ENCODE assay signal across 13 mouse cellular contexts in the genomic region with DNA sequence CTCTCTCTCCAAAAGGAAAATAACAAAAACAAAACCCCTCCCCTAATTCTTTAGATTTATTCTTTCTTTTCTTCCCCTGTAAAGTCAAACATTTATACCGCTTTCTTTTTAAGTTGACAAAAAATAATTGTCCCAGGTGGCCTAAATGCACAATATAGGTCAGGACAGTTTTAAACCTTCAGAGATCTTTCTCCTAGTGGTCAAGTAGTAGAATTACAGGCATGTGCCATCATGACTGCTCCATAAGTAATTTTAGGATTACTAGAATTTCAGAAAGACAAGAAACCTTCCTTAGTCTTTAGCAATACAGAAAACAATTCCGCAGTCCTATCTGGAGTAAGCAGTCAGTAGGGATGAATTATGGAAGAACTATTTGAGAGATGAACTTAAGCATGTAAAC. TPM values are rescaled to one million over a fixed set of nuclear protein-coding genes. Genes with fewer than 3 reads are reported as not detected.
DNase-seq lines count a peak whose midpoint lies in the region; ATAC-seq and TF ChIP-seq lines count a peak whose summit lies in the region.
"Had no signal": no experiment of that assay in that cellular context is flagged by ENCODE, and none has a peak within 500 bp of the region (broad histone marks: within the 10 kb centered on the region; RNA-seq: fewer than 3 reads in every experiment).

No protein-coding gene starts in this region.

- WGBS in forebrain, postnatal 0 days, result 96% methylated on average over 2 of the region's 2 CpGs
- 95% methylated on average over 2 of the region's 2 CpGs for WGBS in forebrain, embryonic 15.5 days
- WGBS in lung, embryonic 14.5 days, result 98% methylated on average over 2 of the region's 2 CpGs

- H3K36me3 ChIP-seq in forebrain, postnatal 0 days (ENCODE audit: insufficient read depth), result peaks cover 32% of the 10 kb centered on the region
- H3K36me3 ChIP-seq in forebrain, embryonic 15.5 days, result peaks cover 45% of the 10 kb centered on the region
- H3K36me3 ChIP-seq in lung, embryonic 14.5 days (ENCODE audit: insufficient read depth), result peaks cover 57% of the 10 kb centered on the region

- no peak overlapping the region for H3K27ac ChIP-seq in forebrain, postnatal 0 days (ENCODE audit: low read depth, low read length)
- no peak overlapping the region for H3K27ac ChIP-seq in forebrain, embryonic 15.5 days (replicated peaks)
- H3K27ac ChIP-seq in lung, embryonic 14.5 days (ENCODE audit: low read depth), result no peak overlapping the region
- H3K27ac ChIP-seq: limb, embryonic 15.5 days had no signal

- H3K4me3 ChIP-seq in forebrain, postnatal 0 days (ENCODE audit: low read depth, low read length), result no peak overlapping the region
- no peak overlapping the region for H3K4me3 ChIP-seq in forebrain, embryonic 15.5 days
- H3K4me3 ChIP-seq in lung, embryonic 14.5 days (ENCODE audit: low read depth, low read length), result no peak overlapping the region
- H3K4me3 ChIP-seq: limb, embryonic 15.5 days had no signal

- intact Hi-C loops in heart, postnatal 25 days (cut with DNase I), result loop anchor here (10.0 kb wide), 2 partner anchors 1144 to 1784 kb away; a partner anchor contains a TSS

- ATAC-seq in forebrain, postnatal 0 days, result no peak
- ATAC-seq in forebrain, embryonic 15.5 days (replicated peaks), result no peak
- no peak for ATAC-seq in lung, embryonic 14.5 days (ENCODE audit: insufficient read depth)
- ATAC-seq in activated CD4-positive, CD25-positive, alpha-beta regulatory T cell, adult 4 months, result peak; percentile 80

- no peaks in the 10 kb centered on the region for H3K27me3 ChIP-seq in forebrain, postnatal 0 days (ENCODE audit: insufficient read depth, low read length)
- H3K27me3 ChIP-seq in forebrain, embryonic 15.5 days, result no peaks in the 10 kb centered on the region
- H3K27me3 ChIP-seq in lung, embryonic 14.5 days (ENCODE audit: insufficient read depth, low read length), result no peaks in the 10 kb centered on the region
- H3K27me3 ChIP-seq: limb, embryonic 15.5 days had no signal

- peaks cover 16% of the 10 kb centered on the region for H3K4me1 ChIP-seq in forebrain, postnatal 0 days (ENCODE audit: insufficient read depth)
- peaks cover 28% of the 10 kb centered on the region for H3K4me1 ChIP-seq in forebrain, embryonic 15.5 days
- H3K4me1 ChIP-seq in lung, embryonic 14.5 days (ENCODE audit: insufficient read depth), result 0 out of 2 replicates have a peak, but pooled peaks cover 8% of the 10 kb centered on the region

- H3K9me3 ChIP-seq in forebrain, postnatal 0 days (ENCODE audit: low read length), result no peaks in the 10 kb centered on the region
- H3K9me3 ChIP-seq in forebrain, embryonic 15.5 days, result no peaks in the 10 kb centered on the region
- no peaks in the 10 kb centered on the region for H3K9me3 ChIP-seq in lung, embryonic 14.5 days (ENCODE audit: low read depth, low read length)
- H3K9me3 ChIP-seq: limb, embryonic 15.5 days had no signal

- TF ChIP-seq CTCF in forebrain, postnatal 0 days (IDR thresholded peaks at IDR 0.05; ENCODE audit: low read depth), result peak; percentile 56
- peak; percentile 57; the same call in 1 of the 2 replicates for TF ChIP-seq CTCF in lung, embryonic 14.5 days (IDR thresholded peaks at IDR 0.05; ENCODE audit: low read depth)

- DNase-seq in forebrain, postnatal 0 days, result no peak
- DNase-seq in lung, embryonic 14.5 days, result peak; percentile 38
- DNase-seq in lung, postnatal 14 days, result no peak
- peak; percentile 25 for DNase-seq in retina, postnatal 1 day
- DNase-seq in urinary bladder, adult 18-20 months (ENCODE audit: low spot score in 2 of 2), result no peak
- DNase-seq in heart, postnatal 25 days (ENCODE audit: low spot score), result no peak
- DNase-seq: adrenal gland, adult 8-10 months; heart, adult 11 months; kidney, adult 18-20 months; right cerebral cortex, postnatal 4 days had no signal

- H3K9ac ChIP-seq in forebrain, postnatal 0 days, result no peak overlapping the region
- no peak overlapping the region for H3K9ac ChIP-seq in forebrain, embryonic 15.5 days (replicated peaks)
- H3K9ac ChIP-seq in lung, embryonic 14.5 days, result no peak overlapping the region
- H3K9ac ChIP-seq: limb, embryonic 15.5 days had no signal

- H3K4me2 ChIP-seq in forebrain, postnatal 0 days (ENCODE audit: low read depth), result no peak overlapping the region
- no peak overlapping the region for H3K4me2 ChIP-seq in forebrain, embryonic 15.5 days (replicated peaks)
- H3K4me2 ChIP-seq in lung, embryonic 14.5 days, result no peak overlapping the region
- H3K4me2 ChIP-seq: limb, embryonic 15.5 days had no signal

RNA-seq across cellular contexts. Expression of a gene that starts 5.8 kb away (rescaled TPM):
- 60.0 and 60.9 TPM in 2 replicates for total RNA-seq in forebrain, postnatal 0 days (2014; rRNA removed)
- 132 and 142 TPM in 2 replicates for polyA plus RNA-seq in forebrain, postnatal 0 days (2015; fragmentation: Nextera tagmentation; extraction: Ambion mirVana)
- 155 and 164 TPM in 2 replicates for polyA plus RNA-seq in forebrain, embryonic 15.5 days (2015; fragmentation: Nextera tagmentation; extraction: Ambion mirVana)
- polyA plus RNA-seq in lung, embryonic 14.5 days (2014; fragmentation: Nextera tagmentation; extraction: Ambion mirVana), result 152 and 160 TPM in 2 replicates
- polyA plus RNA-seq in activated CD4-positive, CD25-positive, alpha-beta regulatory T cell, adult 4 months (2017; shearing (Covaris generic)), result 10 to 100 TPM; 50.8 to 53.9 TPM
- 100 to 1,000 TPM; 161 to 168 TPM for total RNA-seq in heart, postnatal 25 days (2021)

Comparison
In these comparisons a context has a peak if more than half of its experiments do, and no peak if none do; other contexts are left out.
1. DNase-seq: peak in lung, embryonic 14.5 days (single experiment) and retina, postnatal 1 day (single experiment); none in forebrain, postnatal 0 days (single experiment), lung, postnatal 14 days (single experiment), urinary bladder, adult 18-20 months (0 of 2) and heart, postnatal 25 days (single experiment).